Mouse (Mus musculus) hindbrain, postnatal 0 days (tissue): ENCODE results near the gene Gnaz. TPM values are rescaled to one million over a fixed set of nuclear protein-coding genes. Genes with fewer than 3 reads are reported as not detected.
A peak's percentile ranks its signal among the peaks of the same experiment; 100 is the strongest.

Experiments used
- ATAC-seq: fragments of 200-750 bp; cut with Nextera tagmentation; 2 replicates; pipeline ENCODE4 v1.8.0; 2017; ENCODE audit warnings: mild to moderate bottlenecking, moderate TSS enrichment, moderate library complexity
- DNase-seq: peaks from one replicate; pipeline ENCODE4 v3.0.0-alpha.2; 2015; ENCODE audit warnings: low spot score
- H3K27ac ChIP-seq: fragments of 300-500 bp; sonication (generic); 2 replicates; pipeline ENCODE4 v1.5.1; 2014; ENCODE audit warnings: mild to moderate bottlenecking
- H3K27me3 ChIP-seq: fragments of 300-500 bp; sonication (generic); 2 replicates; pipeline ENCODE4 v1.6.1; 2014; ENCODE audit warnings: low read length, mixed read lengths; ENCODE audit not compliant: insufficient read depth
- H3K36me3 ChIP-seq: fragments of 300-500 bp; sonication (generic); 2 replicates; pipeline ENCODE4 v1.6.1; 2014; ENCODE audit warnings: low read length, mixed read lengths; ENCODE audit not compliant: insufficient read depth
- H3K4me1 ChIP-seq: fragments of 300-500 bp; sonication (generic); 2 replicates; pipeline ENCODE4 v1.6.1; 2014; ENCODE audit warnings: antibody characterized with exemption, low read length, mixed read lengths; ENCODE audit not compliant: insufficient read depth
- H3K4me2 ChIP-seq: fragments of 300-500 bp; sonication (generic); 2 replicates; pipeline ENCODE4 v1.6.1; 2014; ENCODE audit warnings: low read depth, mild to moderate bottlenecking, low read length, moderate library complexity, mixed read lengths
- H3K4me3 ChIP-seq: fragments of 300-500 bp; sonication (generic); 2 replicates; pipeline ENCODE4 v1.5.1; 2014; ENCODE audit warnings: low read length
- H3K9ac ChIP-seq: fragments of 300-500 bp; sonication (generic); replicated peaks from 2 replicates; pipeline ENCODE4 v1.6.1; 2014; ENCODE audit warnings: mild to moderate bottlenecking, low read length, moderate library complexity, mixed read lengths
- H3K9me3 ChIP-seq: fragments of 300-500 bp; sonication (generic); 2 replicates; pipeline ENCODE4 v1.6.1; 2016; ENCODE audit warnings: low read length, mixed read lengths
- CTCF ChIP-seq: IDR thresholded peaks from 2 replicates; pipeline ENCODE4 v1.5.1; 2016; ENCODE audit warnings: antibody characterized with exemption, control low read depth, low read depth
- WGBS: fragments of 180-500 bp; shearing (Covaris S2); extraction: QIAGEN DNeasy Blood & Tissue Kit; methylation state at CpG from one replicate; pipeline ENCODE4 v1.1.7; 2014; 5-methylcytosine and 5-hydroxymethylcytosine counted together
- polyA plus RNA-seq: library from polyadenylated mRNA; unstranded; fragments of >200 nt; fragmentation: Nextera tagmentation; extraction: Ambion mirVana; gene quantifications from 2 replicates; pipeline ENCODE4 v1.2.1, GENCODE M21; 2015
- total RNA-seq: library from RNA; depleted of rRNA; stranded (reverse); fragments of >200 nt; gene quantifications from 2 replicates; pipeline ENCODE4 v1.2.3, GENCODE M21; 2014

The Gnaz gene
- total and polyA plus RNA-seq, 2 experiments from 2014 or later, result 99.9 to 166 TPM

DNA sequence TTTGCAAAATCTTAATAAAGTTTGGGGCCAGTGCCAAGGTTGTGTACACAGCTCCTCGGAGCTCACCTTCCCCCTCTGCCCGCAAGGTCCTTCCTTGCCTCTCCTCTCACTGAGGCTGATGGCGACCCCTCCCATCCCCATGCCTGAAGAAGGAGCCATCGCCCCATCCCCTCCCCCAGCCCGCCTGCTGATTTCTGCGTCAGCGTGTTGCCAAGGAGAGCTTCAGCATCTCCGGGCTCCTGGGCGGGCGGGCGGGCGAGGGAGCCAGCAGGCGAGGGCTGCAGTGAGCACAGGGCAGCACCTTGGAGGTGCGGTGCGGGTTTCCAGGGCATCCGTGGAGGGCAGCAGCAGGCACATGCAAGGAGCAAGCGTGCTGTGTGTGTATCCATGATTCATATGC lies 28.4 kb downstream of the Gnaz start:
- 5% methylated on average over 17 of the region's 17 CpGs for WGBS
- ATAC-seq, result peak; percentile 25; the same call in 1 of the 2 replicates
- Histone ChIP-seq H3K4me1 (peaks cover 16% of the 10 kb centered on the region), H3K36me3 (peaks cover 16% of the 10 kb centered on the region; the same call in 1 of the 2 replicates), H3K27ac (0 out of 2 replicates have a peak overlapping the region, but pooled peaks have one; percentile 38), H3K9me3 (no peaks in the 10 kb centered on the region), H3K4me2 (peak overlapping the region; percentile 45), H3K27me3 (no peaks in the 10 kb centered on the region), H3K9ac (no peak overlapping the region), H3K4me3 (no peak overlapping the region)
- peak; percentile 56 for DNase-seq
- no peak for TF ChIP-seq CTCF

- Histone ChIP-seq H3K27ac (no peak overlapping the region), H3K9ac (no peak overlapping the region), H3K9me3 (no peaks in the 10 kb centered on the region), H3K27me3 (no peaks in the 10 kb centered on the region), H3K36me3 (no peaks in the 10 kb centered on the region; the same call in 1 of the 2 replicates), H3K4me1 (no peaks in the 10 kb centered on the region), H3K4me2 (no peak overlapping the region), H3K4me3 (no peak overlapping the region)
- TF ChIP-seq CTCF, result no peak
- ATAC-seq (peak; percentile 24; the same call in 1 of the 2 replicates), DNase-seq (no peak)
- 69% methylated on average over 8 of the region's 8 CpGs for WGBS
Measured at GRCm38 (mm10) chr10:75001391-75001790, 34.4 kb downstream of the Gnaz start.

DNA sequence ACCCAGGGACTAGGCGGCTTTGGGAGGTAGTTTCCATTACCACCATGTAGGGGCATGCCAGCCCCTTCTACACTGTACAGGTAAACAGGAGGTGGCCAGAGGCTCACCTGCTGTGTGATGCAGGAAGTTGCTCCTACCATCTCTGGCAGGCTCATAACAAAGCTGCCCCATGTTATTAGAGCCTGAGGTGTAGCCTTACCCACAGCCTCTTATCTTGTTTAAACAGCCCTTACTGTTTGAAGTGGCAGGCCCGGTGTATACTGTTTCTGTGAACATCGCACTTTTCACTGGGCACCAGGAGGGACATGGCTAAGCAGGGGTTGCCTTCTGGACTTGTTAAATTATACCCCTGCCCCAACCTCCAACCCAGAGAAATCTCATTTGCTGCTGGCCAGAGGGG lies 37.1 kb downstream of the Gnaz start:
- TF ChIP-seq CTCF, result no peak
- H3K27me3 ChIP-seq, result no peaks in the 10 kb centered on the region
- no peak overlapping the region for H3K9ac ChIP-seq
- no peak overlapping the region for H3K27ac ChIP-seq
- no peak overlapping the region for H3K4me2 ChIP-seq
- 0 out of 2 replicates have a peak, but pooled peaks cover 12% of the 10 kb centered on the region for H3K4me1 ChIP-seq
- DNase-seq (no peak), ATAC-seq (no peak)
- H3K9me3 ChIP-seq, result no peaks in the 10 kb centered on the region
- 95% methylated on average over 3 of the region's 3 CpGs for WGBS
- no peak overlapping the region for H3K4me3 ChIP-seq
- no peaks in the 10 kb centered on the region for H3K36me3 ChIP-seq

DNA sequence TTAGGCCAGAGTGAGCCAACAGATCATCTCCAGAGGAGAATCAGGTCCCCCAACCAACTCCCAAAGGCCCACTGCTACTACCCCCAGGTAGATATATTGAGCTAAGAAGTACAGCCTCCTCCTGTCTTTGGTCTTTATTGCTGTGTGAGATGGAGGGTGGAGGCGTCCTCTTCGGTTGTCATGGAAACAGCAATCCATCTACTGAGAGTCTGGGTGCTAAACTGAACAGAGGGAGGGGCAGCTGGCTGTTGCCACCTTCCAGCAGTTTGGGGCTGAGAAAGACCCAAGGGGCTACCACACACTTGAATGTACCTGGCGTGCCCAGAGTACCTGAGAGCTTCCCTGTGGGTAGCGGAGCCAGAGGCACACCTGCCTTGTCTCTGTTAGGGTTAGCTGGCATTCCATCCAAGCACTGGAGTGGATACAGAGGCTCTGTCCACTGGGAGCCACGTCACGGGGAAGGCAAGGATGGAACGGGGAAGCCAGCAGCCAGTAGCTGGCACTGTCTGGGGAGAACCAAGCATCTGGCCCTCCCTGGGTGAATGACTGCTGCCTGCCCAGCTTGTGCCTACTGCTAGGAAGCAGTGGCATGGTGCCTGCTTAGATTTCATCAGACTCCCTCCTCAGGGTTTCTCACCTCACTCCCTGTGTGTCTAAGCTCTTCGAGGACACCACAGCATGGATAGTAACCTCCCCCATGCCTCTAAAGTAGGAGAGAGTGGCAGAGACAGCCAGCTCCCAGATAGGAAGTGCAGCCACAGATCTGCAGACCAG lies 40.1 kb downstream of the Gnaz start:
- H3K4me1 ChIP-seq, result 0 out of 2 replicates have a peak, but pooled peaks cover 12% of the 10 kb centered on the region
- H3K4me3 ChIP-seq, result no peak overlapping the region
- DNase-seq (peak; percentile 20), ATAC-seq (peak; percentile 33)
- H3K4me2 ChIP-seq, result no peak overlapping the region
- no peak overlapping the region for H3K27ac ChIP-seq
- no peaks in the 10 kb centered on the region for H3K9me3 ChIP-seq
- 41% methylated on average over 8 of the region's 8 CpGs for WGBS
- TF ChIP-seq CTCF, result no peak
- H3K36me3 ChIP-seq, result no peaks in the 10 kb centered on the region
- no peaks in the 10 kb centered on the region for H3K27me3 ChIP-seq
- H3K9ac ChIP-seq, result no peak overlapping the region

DNA sequence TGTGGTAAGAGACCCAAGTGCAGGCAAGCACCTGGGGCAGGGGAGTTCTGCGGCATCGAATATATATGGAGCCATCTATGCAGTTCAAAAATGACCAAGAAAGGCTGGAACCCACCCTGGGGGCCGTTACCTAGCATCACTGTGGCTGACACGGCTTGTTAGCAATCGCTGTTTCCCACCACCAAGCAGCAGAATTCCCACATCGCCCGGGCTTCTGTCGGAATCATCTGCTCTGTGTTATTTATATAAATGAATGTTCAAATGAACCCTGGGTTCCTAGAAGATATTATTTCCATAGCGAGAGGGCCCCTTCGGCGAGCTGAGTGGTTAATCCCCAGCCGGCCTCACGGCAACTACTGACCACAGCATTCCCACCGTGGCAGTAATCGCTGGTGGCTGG lies 43.7 kb downstream of the Gnaz start:
- no peak for TF ChIP-seq CTCF

GRCm38 (mm10) chr10:75015465-75015864 lies 48.5 kb downstream of the Gnaz start:
- no peak for TF ChIP-seq CTCF
- Histone ChIP-seq H3K9me3 (no peaks in the 10 kb centered on the region), H3K4me1 (no peaks in the 10 kb centered on the region), H3K9ac (no peak overlapping the region), H3K27me3 (no peaks in the 10 kb centered on the region), H3K27ac (no peak overlapping the region), H3K4me2 (no peak overlapping the region), H3K4me3 (no peak overlapping the region), H3K36me3 (peaks cover 8% of the 10 kb centered on the region; the same call in 1 of the 2 replicates)
- ATAC-seq, result no peak
- DNase-seq, result no peak
- WGBS, result 55% methylated on average over 14 of the region's 14 CpGs

More for the DNA sequence above, 43.7 kb downstream of the Gnaz start:
- no peak overlapping the region for H3K4me2 ChIP-seq
- ATAC-seq (no peak), DNase-seq (no peak)
- H3K36me3 ChIP-seq, result peaks cover 8% of the 10 kb centered on the region; the same call in 1 of the 2 replicates
- H3K27ac ChIP-seq, result no peak overlapping the region
- H3K9ac ChIP-seq, result no peak overlapping the region
- 60% methylated on average over 15 of the region's 15 CpGs for WGBS
- H3K4me1 ChIP-seq, result 0 out of 2 replicates have a peak, but pooled peaks cover 12% of the 10 kb centered on the region
- H3K9me3 ChIP-seq, result no peaks in the 10 kb centered on the region
- no peaks in the 10 kb centered on the region for H3K27me3 ChIP-seq
- no peak overlapping the region for H3K4me3 ChIP-seq

GRCm38 (mm10) chr10:75016481-75016880 lies 49.5 kb downstream of the Gnaz start:
- DNase-seq, result peak; percentile 48
- TF ChIP-seq CTCF, result no peak
- WGBS, result 46% methylated on average over 4 of the region's 4 CpGs
- no peak for ATAC-seq
- no peak overlapping the region for H3K4me2 ChIP-seq
- no peaks in the 10 kb centered on the region for H3K4me1 ChIP-seq
- H3K36me3 ChIP-seq, result peaks cover 8% of the 10 kb centered on the region; the same call in 1 of the 2 replicates
- no peaks in the 10 kb centered on the region for H3K9me3 ChIP-seq
- H3K4me3 ChIP-seq, result no peak overlapping the region
- no peaks in the 10 kb centered on the region for H3K27me3 ChIP-seq
- H3K27ac ChIP-seq, result no peak overlapping the region
- no peak overlapping the region for H3K9ac ChIP-seq
